Mouse (Mus musculus) liver, postnatal 0 days (tissue): Measurements from ENCODE around the gene Gda. TPM values are rescaled to one million over a fixed set of nuclear protein-coding genes. Genes with fewer than 3 reads are reported as not detected.

Experiments used
- ATAC-seq: fragments of 200-750 bp; cut with Nextera tagmentation; 2 replicates; pipeline ENCODE4 v1.8.0; 2017; ENCODE audit warnings: mild to moderate bottlenecking, moderate library complexity
- DNase-seq: peaks from one replicate; pipeline ENCODE4 v3.0.0-alpha.2; 2016
- H3K27ac ChIP-seq: fragments of 300-500 bp; sonication (generic); 2 replicates; pipeline ENCODE4 v1.5.1; 2014; ENCODE audit warnings: antibody characterized with exemption, moderate library complexity, mild to moderate bottlenecking, low read depth
- H3K27me3 ChIP-seq: fragments of 300-500 bp; sonication (generic); 2 replicates; pipeline ENCODE4 v1.6.1; 2014; ENCODE audit warnings: low read length, control low read depth, mixed read lengths; ENCODE audit not compliant: insufficient read depth
- H3K36me3 ChIP-seq: fragments of 300-500 bp; sonication (generic); replicated peaks from 2 replicates; pipeline ENCODE4 v1.6.1; 2014; ENCODE audit warnings: mild to moderate bottlenecking, control low read depth, low read length, moderate library complexity, mixed read lengths; ENCODE audit not compliant: insufficient read depth
- H3K4me1 ChIP-seq: fragments of 300-500 bp; sonication (generic); 2 replicates; pipeline ENCODE4 v1.6.1; 2014; ENCODE audit warnings: antibody characterized with exemption, mild to moderate bottlenecking, control low read depth; ENCODE audit not compliant: insufficient read depth
- H3K4me2 ChIP-seq: fragments of 300-500 bp; sonication (generic); 2 replicates; pipeline ENCODE4 v1.6.1; 2014; ENCODE audit warnings: low read depth, mild to moderate bottlenecking, low read length, moderate library complexity, mixed read lengths
- H3K4me3 ChIP-seq: fragments of 300-500 bp; sonication (generic); 2 replicates; pipeline ENCODE4 v1.5.1; 2014; ENCODE audit warnings: low read depth, low read length
- H3K9ac ChIP-seq: fragments of 300-500 bp; sonication (generic); replicated peaks from 2 replicates; pipeline ENCODE4 v1.6.1; 2014; ENCODE audit warnings: mild to moderate bottlenecking, moderate library complexity
- H3K9me3 ChIP-seq: fragments of 300-500 bp; sonication (generic); 2 replicates; pipeline ENCODE4 v1.6.1; 2016; ENCODE audit warnings: mild to moderate bottlenecking, control low read depth, low read length, mixed read lengths
- CTCF ChIP-seq: sonication (generic); IDR thresholded peaks from 2 replicates; pipeline ENCODE4 v1.5.1; 2016; ENCODE audit warnings: antibody characterized with exemption, low read depth
- EP300 ChIP-seq: IDR thresholded peaks from 2 replicates; pipeline ENCODE4 v1.6.1; 2016; ENCODE audit warnings: antibody characterized with exemption, low read depth, mild to moderate bottlenecking
- WGBS: fragments of 180-500 bp; shearing (Covaris S2); extraction: QIAGEN DNeasy Blood & Tissue Kit; methylation state at CpG from one replicate; pipeline ENCODE4 v1.1.7; 2014; ENCODE audit not compliant: insufficient replicate concordance; 5-methylcytosine and 5-hydroxymethylcytosine counted together
- polyA plus RNA-seq: library from polyadenylated mRNA; unstranded; fragments of >200 nt; fragmentation: Nextera tagmentation; extraction: Ambion mirVana; gene quantifications from 2 replicates; pipeline ENCODE4 v1.2.1, GENCODE M21; 2015

Gda gene
- polyA plus RNA-seq, 1 experiment from 2014 or later = 2.0 TPM

DNA sequence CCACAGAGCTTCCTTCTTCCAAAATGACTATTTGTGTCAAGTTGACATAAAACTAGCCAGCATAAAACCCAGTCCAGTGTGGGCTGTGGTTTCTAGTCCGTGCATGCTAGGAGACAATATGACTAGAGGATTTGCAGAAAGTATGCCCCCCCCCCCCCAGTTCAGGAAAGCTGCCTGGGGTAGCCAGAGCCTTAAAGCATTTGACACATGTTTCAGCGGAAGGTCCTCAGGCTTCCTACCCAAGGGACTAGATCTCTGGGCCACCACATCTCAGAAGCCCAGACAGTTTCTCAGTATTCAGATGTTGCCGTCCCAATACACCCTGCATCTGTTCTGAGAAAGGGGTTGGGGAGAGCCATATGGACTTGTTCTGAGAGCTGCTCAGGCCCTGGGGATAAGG, 89.0 kb downstream of the Gda start:
- Histone ChIP-seq H3K9me3 (no peaks in the 10 kb centered on the region), H3K4me2 (no peak overlapping the region), H3K4me3 (no peak overlapping the region), H3K4me1 (no peaks in the 10 kb centered on the region), H3K27ac (peak overlapping the region; percentile 56; the same call in 1 of the 2 replicates), H3K36me3 (no peaks in the 10 kb centered on the region), H3K27me3 (no peaks in the 10 kb centered on the region), H3K9ac (no peak overlapping the region)
- 65% methylated on average over 3 of the region's 3 CpGs for WGBS
- DNase-seq = no peak
- no peak for ATAC-seq
- no peak for TF ChIP-seq CTCF
- TF ChIP-seq EP300 = no peak

DNA sequence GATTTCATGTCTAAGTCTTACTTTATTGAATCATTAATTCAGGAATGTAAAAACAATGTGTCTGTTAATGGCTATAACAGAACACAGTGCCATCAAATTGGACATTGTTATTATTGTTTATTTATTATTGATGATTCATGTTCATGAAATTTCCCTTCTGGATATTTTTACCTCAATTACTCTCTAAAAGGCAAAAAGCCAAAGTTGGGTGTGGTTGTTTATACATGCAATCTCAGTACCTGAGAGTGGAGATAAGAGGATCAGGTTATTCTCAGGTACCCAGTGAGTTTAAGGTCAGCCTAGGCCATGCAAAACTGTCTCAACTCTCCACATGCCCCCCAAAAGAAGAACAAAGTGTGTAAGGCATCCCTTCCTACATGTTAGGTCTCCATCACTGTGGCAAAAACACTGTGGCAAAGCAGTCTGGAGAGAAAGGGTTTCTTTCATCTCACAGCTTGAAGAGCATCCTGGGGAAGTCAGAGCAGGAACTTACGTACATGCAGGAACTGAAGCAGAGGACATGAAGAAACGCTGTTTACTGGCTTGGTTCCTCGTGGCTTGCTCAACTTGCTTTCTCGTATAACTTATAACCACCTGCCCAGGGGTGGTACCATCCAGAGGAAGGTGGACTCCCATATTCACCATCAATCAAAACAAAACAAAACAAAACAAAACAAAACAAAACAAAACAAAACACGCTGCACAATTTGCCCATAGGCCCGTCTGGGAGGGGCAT, 89.6 kb downstream of the Gda start:
- TF ChIP-seq CTCF = no peak
- TF ChIP-seq EP300 = peak; percentile 53; the same call in 1 of the 2 replicates
- DNase-seq = no peak
- no peak overlapping the region for H3K4me2 ChIP-seq
- no peaks in the 10 kb centered on the region for H3K9me3 ChIP-seq
- no peaks in the 10 kb centered on the region for H3K36me3 ChIP-seq
- no peaks in the 10 kb centered on the region for H3K27me3 ChIP-seq
- H3K4me1 ChIP-seq = no peaks in the 10 kb centered on the region
- peak overlapping the region; percentile 25; the same call in 1 of the 2 replicates for H3K27ac ChIP-seq
- WGBS = 52% methylated on average over 6 of the region's 6 CpGs
- H3K9ac ChIP-seq = no peak overlapping the region
- no peak overlapping the region for H3K4me3 ChIP-seq
- peak; percentile 50; the same call in 1 of the 2 replicates for ATAC-seq

DNA sequence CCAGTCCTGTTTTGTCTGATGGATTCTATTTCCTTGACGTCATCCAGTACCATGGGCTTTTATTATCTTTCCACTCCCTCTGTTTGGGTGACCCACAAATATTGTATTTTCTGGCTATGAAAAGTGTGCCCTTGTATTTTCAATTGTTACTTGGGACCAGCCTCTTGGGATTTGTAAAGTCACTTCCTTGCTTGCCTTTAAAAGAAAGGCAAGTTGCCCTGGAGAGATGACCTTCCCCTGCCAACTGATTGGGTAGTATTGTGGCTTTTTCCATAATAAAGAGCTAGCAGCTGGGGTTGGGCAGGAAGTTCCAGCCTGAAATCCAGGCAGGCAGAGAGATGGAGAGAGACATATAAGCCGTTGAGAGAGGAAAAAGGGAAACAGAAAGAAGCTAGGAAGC, 91.5 kb downstream of the Gda start:
- no peak overlapping the region for H3K27ac ChIP-seq
- no peaks in the 10 kb centered on the region for H3K36me3 ChIP-seq
- H3K9ac ChIP-seq = no peak overlapping the region
- TF ChIP-seq EP300 = no peak
- TF ChIP-seq CTCF = no peak
- 65% methylated on average over 2 of the region's 2 CpGs for WGBS
- DNase-seq = no peak
- H3K4me2 ChIP-seq = no peak overlapping the region
- no peaks in the 10 kb centered on the region for H3K27me3 ChIP-seq
- no peak for ATAC-seq
- H3K9me3 ChIP-seq = no peaks in the 10 kb centered on the region
- H3K4me1 ChIP-seq = 0 out of 2 replicates have a peak, but pooled peaks cover 6% of the 10 kb centered on the region
- no peak overlapping the region for H3K4me3 ChIP-seq

- H3K4me3 ChIP-seq = no peak overlapping the region
- H3K27ac ChIP-seq = no peak overlapping the region
- no peak for DNase-seq
- H3K4me2 ChIP-seq = no peak overlapping the region
- TF ChIP-seq CTCF (no peak), EP300 (no peak)
- ATAC-seq = no peak
- no peaks in the 10 kb centered on the region for H3K36me3 ChIP-seq
- H3K9ac ChIP-seq = no peak overlapping the region
- H3K4me1 ChIP-seq = 0 out of 2 replicates have a peak, but pooled peaks cover 6% of the 10 kb centered on the region
- 91% methylated on average over 5 of the region's 5 CpGs for WGBS
- no peaks in the 10 kb centered on the region for H3K9me3 ChIP-seq
- H3K27me3 ChIP-seq = no peaks in the 10 kb centered on the region
These were observed 94.0 kb downstream of the Gda start for GRCm38 (mm10) chr19:21379195-21379594.

GRCm38 (mm10) chr19:21376445-21377218, 96.6 kb downstream of the Gda start:
- Histone ChIP-seq H3K4me1 (0 out of 2 replicates have a peak, but pooled peaks cover 6% of the 10 kb centered on the region), H3K36me3 (no peaks in the 10 kb centered on the region), H3K4me3 (no peak overlapping the region), H3K9me3 (no peaks in the 10 kb centered on the region), H3K27me3 (no peaks in the 10 kb centered on the region), H3K4me2 (no peak overlapping the region), H3K27ac (peak overlapping the region; percentile 30; the same call in 1 of the 2 replicates), H3K9ac (no peak overlapping the region)
- 64% methylated on average over 4 of the region's 4 CpGs for WGBS
- ATAC-seq (peak; percentile 87), DNase-seq (peak; percentile 18)
- TF ChIP-seq EP300 (peak; percentile 97), CTCF (no peak)

GRCm38 (mm10) chr19:21373073-21373755, 100.0 kb downstream of the Gda start:
- DNase-seq = peak; percentile 49
- H3K4me2 ChIP-seq = no peak overlapping the region
- no peaks in the 10 kb centered on the region for H3K27me3 ChIP-seq
- H3K4me1 ChIP-seq = 0 out of 2 replicates have a peak, but pooled peaks cover 6% of the 10 kb centered on the region
- H3K9me3 ChIP-seq = no peaks in the 10 kb centered on the region
- H3K36me3 ChIP-seq = no peaks in the 10 kb centered on the region
- no peak for ATAC-seq
- WGBS = 50% methylated on average over 11 of the region's 11 CpGs
- TF ChIP-seq EP300 (no peak), CTCF (peak; percentile 89)
- no peak overlapping the region for H3K27ac ChIP-seq
- no peak overlapping the region for H3K9ac ChIP-seq
- H3K4me3 ChIP-seq = no peak overlapping the region
